Mouse (Mus musculus) megakaryocyte, embryonic 14.5 days (primary cell): Measurements from ENCODE around the gene Plekho2. TPM values are rescaled to one million over a fixed set of nuclear protein-coding genes. Genes with fewer than 3 reads are reported as not detected.

Experiments
- H3K27me3 ChIP-seq: replicated peaks from 2 replicates; pipeline ENCODE3; 2012; ENCODE audit warnings: inconsistent platforms
- H3K36me3 ChIP-seq: replicated peaks from 2 replicates; pipeline ENCODE3; 2012; ENCODE audit warnings: low read length, inconsistent platforms, mixed read lengths
- H3K4me1 ChIP-seq: 2 replicates; pipeline ENCODE4 v1.6.1; 2012; ENCODE audit warnings: inconsistent platforms
- H3K4me3 ChIP-seq: replicated peaks from 2 replicates; pipeline ENCODE3; 2012; ENCODE audit warnings: moderate library complexity, mild to moderate bottlenecking, inconsistent platforms
- H3K9me3 ChIP-seq: 2 replicates; pipeline ENCODE4 v1.6.1; 2012; ENCODE audit warnings: inconsistent platforms
- FLI1 ChIP-seq: IDR thresholded peaks from 2 replicates; pipeline ENCODE4 v1.6.1; 2012; ENCODE audit warnings: low read length, inconsistent platforms, mixed read lengths
- GATA1 ChIP-seq: IDR thresholded peaks from 3 replicates; pipeline ENCODE4 v1.6.1; 2012; ENCODE audit warnings: mixed read lengths, low read length, inconsistent platforms, borderline replicate concordance
- polyA plus RNA-seq: library from polyadenylated mRNA; stranded (reverse); fragments of >175 nt; gene quantifications from 2 replicates; pipeline ENCODE4 v1.2.3, GENCODE M21; 2012; ENCODE audit warnings: low replicate concordance; ENCODE audit not compliant: insufficient read depth

The Plekho2 gene
- polyA plus RNA-seq, 1 experiment = 198 TPM

DNA sequence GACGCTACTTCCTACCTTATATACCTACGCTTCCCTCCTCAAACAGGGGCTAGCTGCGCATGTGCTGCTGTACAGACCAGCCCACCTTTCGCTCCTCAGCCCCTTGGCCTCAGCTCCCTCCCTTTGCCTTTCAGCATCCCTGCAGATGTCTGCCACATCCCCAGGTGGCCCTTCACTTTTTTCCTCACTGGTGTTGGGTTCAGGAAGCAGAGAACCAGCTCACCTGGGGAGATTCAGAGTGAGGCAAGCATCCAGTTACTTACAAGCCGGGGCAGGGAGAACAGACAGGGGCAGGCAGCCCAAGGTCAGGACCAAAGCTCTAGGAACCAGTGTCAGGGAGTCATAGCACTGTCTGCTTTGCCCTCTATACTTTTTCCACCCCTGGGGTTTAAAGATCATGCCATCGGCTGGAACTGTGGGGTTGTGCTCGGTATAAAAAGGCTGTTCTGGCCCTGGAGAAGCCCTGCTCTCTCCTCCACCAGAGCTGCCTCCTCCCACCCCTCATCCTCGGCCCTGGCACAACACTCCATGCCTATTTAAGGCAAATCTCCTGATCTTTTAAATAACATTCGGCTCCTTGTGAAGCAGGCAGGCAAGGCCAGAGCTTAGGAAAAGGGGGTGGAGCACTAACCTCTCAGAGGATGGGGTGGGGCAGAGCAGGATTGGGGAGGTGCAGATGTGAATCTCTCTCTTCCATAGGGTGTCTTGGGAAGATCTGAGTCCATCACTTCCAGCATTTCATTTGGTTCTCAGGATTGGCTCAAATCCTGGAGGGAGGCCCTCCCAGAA lies 26.7 kb upstream of the Plekho2 start:
- Histone ChIP-seq H3K4me1 (peaks cover 40% of the 10 kb centered on the region), H3K9me3 (peaks cover 12% of the 10 kb centered on the region), H3K36me3 (no peaks in the 10 kb centered on the region), H3K27me3 (peaks cover 7% of the 10 kb centered on the region), H3K4me3 (no peak overlapping the region)
- TF ChIP-seq GATA1 (no peak), FLI1 (no peak)

- Histone ChIP-seq H3K27me3 (peaks cover 7% of the 10 kb centered on the region), H3K4me3 (peak overlapping the region; percentile 78), H3K9me3 (peaks cover 12% of the 10 kb centered on the region), H3K4me1 (peaks cover 46% of the 10 kb centered on the region), H3K36me3 (no peaks in the 10 kb centered on the region)
- no peak for TF ChIP-seq GATA1
- no peak for TF ChIP-seq FLI1
Measured at GRCm38 (mm10) chr9:65605471-65606136, 25.8 kb upstream of the Plekho2 start.

DNA sequence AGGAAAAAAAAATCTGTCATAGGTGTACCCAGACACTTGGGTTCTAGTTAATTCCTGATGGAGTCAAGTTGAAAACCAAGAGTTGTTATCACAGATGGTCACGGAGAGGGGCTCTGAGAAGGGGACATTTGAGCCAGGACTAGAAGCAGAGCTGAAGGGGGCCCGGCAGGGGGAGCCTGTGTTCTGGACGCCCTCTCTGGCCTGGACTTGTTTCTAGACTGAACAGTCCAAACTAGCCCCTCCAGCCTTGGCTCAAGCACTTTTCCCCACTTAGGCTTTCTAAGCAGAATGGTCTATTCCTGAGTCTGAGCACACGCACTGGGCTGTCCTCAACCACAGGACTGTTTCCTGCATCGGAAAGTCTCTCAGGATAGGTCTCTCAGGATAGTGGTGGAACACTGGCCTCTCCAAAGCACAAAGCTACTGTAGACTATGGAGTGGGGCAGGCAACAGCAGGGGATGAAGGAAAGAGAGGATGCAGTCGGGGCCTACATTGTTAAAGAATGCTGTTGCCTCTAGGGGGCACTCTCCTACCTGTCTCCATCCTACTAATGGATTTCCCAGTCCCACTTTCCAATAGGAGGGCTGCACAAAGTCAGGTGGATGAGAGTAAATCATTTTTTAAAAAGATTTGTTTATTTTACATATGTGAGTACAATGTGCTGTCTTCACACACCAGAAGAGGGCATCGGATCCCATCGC lies 23.7 kb upstream of the Plekho2 start:
- Histone ChIP-seq H3K9me3 (peaks cover 2% of the 10 kb centered on the region), H3K4me1 (peaks cover 49% of the 10 kb centered on the region), H3K36me3 (no peaks in the 10 kb centered on the region), H3K4me3 (no peak overlapping the region), H3K27me3 (peaks cover 7% of the 10 kb centered on the region)
- no peak for TF ChIP-seq GATA1
- no peak for TF ChIP-seq FLI1

DNA sequence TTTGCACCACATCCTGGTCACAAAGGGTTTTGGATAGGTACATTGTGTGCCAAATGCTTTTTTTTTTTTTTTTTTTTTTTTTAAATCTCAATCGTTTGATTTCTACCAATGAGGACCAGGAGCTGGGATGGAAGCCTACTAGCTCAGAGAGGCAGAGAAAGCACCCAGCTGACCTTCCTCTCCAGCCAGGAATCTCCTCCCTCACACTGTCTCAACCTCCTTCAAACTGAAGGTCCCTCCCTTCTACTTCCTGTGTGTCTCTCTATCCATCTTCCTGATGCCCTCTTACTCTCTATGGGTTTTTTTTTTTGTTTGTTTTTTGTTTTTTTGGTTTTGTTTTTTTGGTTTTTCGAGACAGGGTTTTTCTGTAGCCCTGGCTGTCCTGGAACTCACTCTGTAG lies 21.1 kb upstream of the Plekho2 start:
- Histone ChIP-seq H3K4me1 (peaks cover 29% of the 10 kb centered on the region), H3K4me3 (no peak overlapping the region), H3K27me3 (no peaks in the 10 kb centered on the region), H3K9me3 (no peaks in the 10 kb centered on the region), H3K36me3 (peaks cover 6% of the 10 kb centered on the region)
- TF ChIP-seq FLI1 = no peak
- no peak for TF ChIP-seq GATA1

DNA sequence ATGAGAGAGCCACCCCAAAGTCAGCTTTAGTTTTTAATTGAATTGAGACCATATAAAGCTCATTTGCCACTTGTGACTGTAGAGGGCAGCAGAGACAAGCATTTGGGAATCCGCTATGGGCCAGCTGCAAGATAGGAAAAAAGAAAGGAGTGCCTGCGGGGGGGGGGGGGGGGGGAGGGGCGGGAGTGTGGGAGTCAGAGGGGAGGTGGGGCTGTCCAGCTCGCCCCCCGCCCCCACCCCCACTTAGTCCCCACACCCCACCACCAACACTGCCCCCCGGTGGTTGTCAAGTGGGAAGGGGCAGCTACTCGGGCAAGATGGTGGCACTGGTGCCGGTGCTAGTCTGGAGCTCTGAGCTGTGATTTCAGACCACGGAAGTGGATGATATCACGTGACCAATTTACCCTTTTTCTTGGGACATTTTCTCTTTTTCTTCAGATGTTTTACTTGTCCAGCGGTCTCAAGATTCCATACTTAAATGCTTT lies 19.0 kb upstream of the Plekho2 start:
- Histone ChIP-seq H3K4me3 (peak overlapping the region; percentile 83), H3K9me3 (no peaks in the 10 kb centered on the region; the same call in 1 of the 2 replicates), H3K4me1 (peaks cover 15% of the 10 kb centered on the region), H3K36me3 (peaks cover 27% of the 10 kb centered on the region), H3K27me3 (no peaks in the 10 kb centered on the region)
- TF ChIP-seq GATA1 (no peak), FLI1 (no peak)

GRCm38 (mm10) chr9:65593596-65593995 lies 13.8 kb upstream of the Plekho2 start:
- TF ChIP-seq FLI1 = no peak
- no peak for TF ChIP-seq GATA1
- Histone ChIP-seq H3K27me3 (no peaks in the 10 kb centered on the region), H3K36me3 (peaks cover 76% of the 10 kb centered on the region), H3K4me3 (no peak overlapping the region), H3K9me3 (no peaks in the 10 kb centered on the region; the same call in 1 of the 2 replicates), H3K4me1 (peaks cover 19% of the 10 kb centered on the region)

GRCm38 (mm10) chr9:65592721-65593120 lies 12.9 kb upstream of the Plekho2 start:
- peaks cover 28% of the 10 kb centered on the region for H3K4me1 ChIP-seq
- TF ChIP-seq GATA1 (no peak), FLI1 (no peak)
- H3K36me3 ChIP-seq = peaks cover 76% of the 10 kb centered on the region
- no peaks in the 10 kb centered on the region for H3K27me3 ChIP-seq
- no peak overlapping the region for H3K4me3 ChIP-seq
- H3K9me3 ChIP-seq = no peaks in the 10 kb centered on the region; the same call in 1 of the 2 replicates

- Histone ChIP-seq H3K4me3 (peak overlapping the region; percentile 78), H3K4me1 (peaks cover 46% of the 10 kb centered on the region), H3K27me3 (no peaks in the 10 kb centered on the region), H3K9me3 (no peaks in the 10 kb centered on the region; the same call in 1 of the 2 replicates), H3K36me3 (peaks cover 51% of the 10 kb centered on the region)
- TF ChIP-seq GATA1 (no peak), FLI1 (no peak)
Measured at GRCm38 (mm10) chr9:65589091-65589490, 9.3 kb upstream of the Plekho2 start.

DNA sequence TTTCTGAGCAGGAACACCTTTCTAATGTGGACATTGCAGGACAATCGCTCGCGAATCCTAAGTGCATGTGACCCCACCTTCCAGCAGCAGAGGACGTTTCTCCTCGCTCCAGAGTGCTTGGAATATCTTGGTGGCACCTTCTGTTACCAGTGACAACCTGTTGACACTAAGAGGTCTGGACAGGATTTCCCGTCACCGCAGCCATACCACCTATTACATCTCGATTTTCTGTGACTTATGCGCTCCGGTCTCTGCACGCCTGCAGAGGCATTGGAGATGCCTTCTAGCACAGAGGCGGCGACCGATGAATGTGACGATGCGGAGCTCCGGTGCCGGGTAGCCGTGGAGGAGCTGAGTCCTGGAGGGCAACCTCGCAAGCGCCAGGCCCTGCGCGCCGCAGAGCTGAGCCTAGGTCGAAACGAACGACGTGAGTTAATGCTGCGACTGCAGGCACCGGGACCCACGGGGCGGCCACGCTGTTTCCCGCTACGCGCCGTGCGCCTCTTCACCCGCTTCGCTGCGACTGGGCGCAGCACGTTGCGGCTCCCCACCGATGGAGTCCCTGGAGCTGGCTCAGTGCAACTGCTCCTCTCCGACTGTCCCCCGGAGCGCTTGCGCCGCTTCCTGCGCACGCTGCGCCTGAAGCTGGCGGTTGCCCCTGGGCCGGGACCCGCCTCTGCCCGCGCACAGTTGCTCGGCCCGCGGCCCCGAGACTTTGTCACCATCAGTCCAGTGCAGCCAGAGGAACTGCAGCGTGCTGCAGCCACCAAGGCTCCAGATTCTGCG lies 7.9 kb upstream of the Plekho2 start:
- no peaks in the 10 kb centered on the region for H3K27me3 ChIP-seq
- H3K36me3 ChIP-seq = peaks cover 38% of the 10 kb centered on the region
- peak overlapping the region; percentile 95 for H3K4me3 ChIP-seq
- no peaks in the 10 kb centered on the region for H3K9me3 ChIP-seq
- peaks cover 46% of the 10 kb centered on the region for H3K4me1 ChIP-seq
- TF ChIP-seq GATA1 (no peak), FLI1 (no peak)
